Mouse (Mus musculus): Measurements from ENCODE around the gene Hck.

Gene Hck

GRCm38 (mm10) chr2:153153033-153153450 lies 44.8 kb downstream of the Hck start:
- no peak for DNase-seq

- DNase-seq = no peak
Observed at GRCm38 (mm10) chr2:153157270-153157669, 49.0 kb downstream of the Hck start.

GRCm38 (mm10) chr2:153160133-153160532 lies 51.9 kb downstream of the Hck start:
- DNase-seq = no peak

- DNase-seq = peak; percentile 94
Observed at GRCm38 (mm10) chr2:153160844-153161683, 52.8 kb downstream of the Hck start, which contains the start of gene Tm9sf4. Gene Tm9sf4, plus strand, starts transcription at chr2:153161303.

GRCm38 (mm10) chr2:153161684-153162080 lies 53.4 kb downstream of the Hck start:
- DNase-seq = peak; percentile 16

GRCm38 (mm10) chr2:153167136-153167535 lies 58.9 kb downstream of the Hck start:
- DNase-seq = no peak

- DNase-seq = no peak
Observed at GRCm38 (mm10) chr2:153168134-153168820, 60.0 kb downstream of the Hck start.

GRCm38 (mm10) chr2:153170490-153171224 lies 62.4 kb downstream of the Hck start:
- DNase-seq = no peak

GRCm38 (mm10) chr2:153171966-153172365 lies 63.7 kb downstream of the Hck start:
- DNase-seq = no peak

- no peak for DNase-seq
Observed at GRCm38 (mm10) chr2:153175995-153176570, 67.8 kb downstream of the Hck start.

- no peak for DNase-seq
Observed at GRCm38 (mm10) chr2:153177188-153177587, 68.9 kb downstream of the Hck start.

GRCm38 (mm10) chr2:153179126-153179860 lies 71.0 kb downstream of the Hck start:
- no peak for DNase-seq

- no peak for DNase-seq
Observed at GRCm38 (mm10) chr2:153179961-153180360, 71.7 kb downstream of the Hck start.

GRCm38 (mm10) chr2:153186176-153186591 lies 77.9 kb downstream of the Hck start:
- no peak for DNase-seq

GRCm38 (mm10) chr2:153187848-153188247 lies 79.6 kb downstream of the Hck start:
- no peak for DNase-seq

GRCm38 (mm10) chr2:153191242-153191641 lies 83.0 kb downstream of the Hck start:
- DNase-seq = no peak

- DNase-seq = no peak
Observed at GRCm38 (mm10) chr2:153194255-153194654, 86.0 kb downstream of the Hck start.

- no peak for DNase-seq
Observed at GRCm38 (mm10) chr2:153198485-153198884, 90.2 kb downstream of the Hck start.

- DNase-seq = no peak
Observed at GRCm38 (mm10) chr2:153199114-153199513, 90.8 kb downstream of the Hck start.
